Mouse (Mus musculus): ENCODE data around the gene Itpkc. TPM values are rescaled to one million over a fixed set of nuclear protein-coding genes. Genes with fewer than 3 reads are reported as not detected.
A peak's percentile ranks its signal among the peaks of the same experiment; 100 is the strongest.

The Itpkc gene
- polyA plus RNA-seq, 1 experiment = 8.3 TPM

- H3K4me3 ChIP-seq (ENCODE audit: insufficient read depth, low read length) = no peak overlapping the region
- no peaks in the 10 kb centered on the region; the same call in none of the 2 replicates for H3K4me1 ChIP-seq (ENCODE audit: control insufficient read depth, insufficient read depth, low read length)
- no peak overlapping the region for H3K27ac ChIP-seq (ENCODE audit: insufficient read depth, low read length)
- no peak for TF ChIP-seq CTCF (IDR thresholded peaks at IDR 0.05; ENCODE audit: borderline replicate concordance, insufficient read depth, low read length)
- TF ChIP-seq POLR2A (IDR thresholded peaks at IDR 0.05; ENCODE audit: low read depth, low read length) = no peak
These were observed 67.5 kb downstream of the Itpkc start for GRCm38 (mm10) chr7:27160921-27161320.

- no peaks in the 10 kb centered on the region; the same call in none of the 2 replicates for H3K4me1 ChIP-seq (ENCODE audit: control insufficient read depth, insufficient read depth, low read length)
- TF ChIP-seq POLR2A (IDR thresholded peaks at IDR 0.05; ENCODE audit: low read depth, low read length) (no peak), CTCF (IDR thresholded peaks at IDR 0.05; ENCODE audit: borderline replicate concordance, insufficient read depth, low read length) (peak; percentile 95)
- H3K4me3 ChIP-seq (ENCODE audit: insufficient read depth, low read length) = no peak overlapping the region
- no peak overlapping the region for H3K27ac ChIP-seq (ENCODE audit: insufficient read depth, low read length)
These were observed 68.6 kb downstream of the Itpkc start for GRCm38 (mm10) chr7:27159882-27160281.

- no peak for TF ChIP-seq CTCF (IDR thresholded peaks at IDR 0.05; ENCODE audit: borderline replicate concordance, insufficient read depth, low read length)
- no peak overlapping the region for H3K27ac ChIP-seq (ENCODE audit: insufficient read depth, low read length)
- H3K4me3 ChIP-seq (ENCODE audit: insufficient read depth, low read length) = no peak overlapping the region
- no peaks in the 10 kb centered on the region; the same call in 1 of the 2 replicates for H3K4me1 ChIP-seq (ENCODE audit: control insufficient read depth, insufficient read depth, low read length)
These were observed 69.2 kb downstream of the Itpkc start for GRCm38 (mm10) chr7:27159256-27159655.

- Histone ChIP-seq H3K27ac (ENCODE audit: insufficient read depth, low read length) (no peak overlapping the region), H3K4me3 (ENCODE audit: insufficient read depth, low read length) (no peak overlapping the region), H3K4me1 (ENCODE audit: control insufficient read depth, insufficient read depth, low read length) (no peaks in the 10 kb centered on the region)
- TF ChIP-seq POLR2A (IDR thresholded peaks at IDR 0.05; ENCODE audit: low read depth, low read length) = no peak
- no peak for TF ChIP-seq CTCF (IDR thresholded peaks at IDR 0.05; ENCODE audit: borderline replicate concordance, insufficient read depth, low read length)
These were observed 70.3 kb downstream of the Itpkc start for GRCm38 (mm10) chr7:27158171-27158570.

Other genes with a start within 250 kb of the Itpkc start
- not detected in 2 replicates for gene Cyp2a12, start 199.6 kb downstream of the Itpkc start, polyA plus RNA-seq (2011; ENCODE audit: insufficient read length, low read depth, missing spikeins)
- gene Cyp2f2, start 108.8 kb downstream of the Itpkc start, polyA plus RNA-seq (2011; ENCODE audit: insufficient read length, low read depth, missing spikeins) = 0.30 TPM in 1 of 2 replicates, not detected in the other
- gene Cyp2t4, start 74.9 kb downstream of the Itpkc start, polyA plus RNA-seq (2011; ENCODE audit: insufficient read length, low read depth, missing spikeins) = not detected in 2 replicates
- gene Egln2, start 61.9 kb downstream of the Itpkc start, polyA plus RNA-seq (2011; ENCODE audit: insufficient read length, low read depth, missing spikeins) = 26.8 and 30.5 TPM in 2 replicates
- 39.9 and 50.0 TPM in 2 replicates for gene Rab4b, start 49.8 kb downstream of the Itpkc start, polyA plus RNA-seq (2011; ENCODE audit: insufficient read length, low read depth, missing spikeins)
- gene Gm21983, start 47.6 kb downstream of the Itpkc start, polyA plus RNA-seq (2011; ENCODE audit: insufficient read length, low read depth, missing spikeins) = not detected in 2 replicates
- gene Mia, start 47.5 kb downstream of the Itpkc start, polyA plus RNA-seq (2011; ENCODE audit: insufficient read length, low read depth, missing spikeins) = not detected in 2 replicates
- 7.3 and 7.7 TPM in 2 replicates for gene BC024978, start 32.9 kb downstream of the Itpkc start, polyA plus RNA-seq (2011; ENCODE audit: insufficient read length, low read depth, missing spikeins)
- 117 and 153 TPM in 2 replicates for gene Snrpa, start 32.4 kb downstream of the Itpkc start, polyA plus RNA-seq (2011; ENCODE audit: insufficient read length, low read depth, missing spikeins)
- gene Coq8b, start 4.4 kb upstream of the Itpkc start, polyA plus RNA-seq (2011; ENCODE audit: insufficient read length, low read depth, missing spikeins) = 19.4 and 21.6 TPM in 2 replicates
- gene Numbl, start 29.8 kb upstream of the Itpkc start, polyA plus RNA-seq (2011; ENCODE audit: insufficient read length, low read depth, missing spikeins) = 47.6 and 51.7 TPM in 2 replicates
- 46.5 and 50.6 TPM in 2 replicates for gene Ltbp4, start 109.0 kb upstream of the Itpkc start, polyA plus RNA-seq (2011; ENCODE audit: insufficient read length, low read depth, missing spikeins)
- 35.9 and 41.2 TPM in 2 replicates for gene Shkbp1, start 127.4 kb upstream of the Itpkc start, polyA plus RNA-seq (2011; ENCODE audit: insufficient read length, low read depth, missing spikeins)
- 6.2 TPM in 1 of 2 replicates, not detected in the other for gene Gm20479, start 128.8 kb upstream of the Itpkc start, polyA plus RNA-seq (2011; ENCODE audit: insufficient read length, low read depth, missing spikeins)
- 0.51 and 0.78 TPM in 2 replicates for gene Sptbn4, start 219.0 kb upstream of the Itpkc start, polyA plus RNA-seq (2011; ENCODE audit: insufficient read length, low read depth, missing spikeins)
- 16.6 and 32.1 TPM in 2 replicates for gene Blvrb, start 219.3 kb upstream of the Itpkc start, polyA plus RNA-seq (2011; ENCODE audit: insufficient read length, low read depth, missing spikeins)
- 12.9 and 14.1 TPM in 2 replicates for gene Sertad3, start 245.1 kb upstream of the Itpkc start, polyA plus RNA-seq (2011; ENCODE audit: insufficient read length, low read depth, missing spikeins)

All from embryonic fibroblast, embryonic 13.5 days (primary cell).